Comparison of ENCODE assay signal across 28 mouse cellular contexts in genomic region chr8:38723254-38723653, GRCm38 (mm10).
"Had no signal": no experiment of that assay in that cellular context is flagged by ENCODE, and none has a peak within 500 bp of the region (broad histone marks: within the 10 kb centered on the region; RNA-seq: fewer than 3 reads in every experiment).

No protein-coding gene starts in this region.

- H3K36me3 ChIP-seq: embryonic facial prominence, embryonic 10.5 days; embryonic facial prominence, embryonic 12.5 days; embryonic facial prominence, embryonic 13.5 days; embryonic facial prominence, embryonic 15.5 days; forebrain, embryonic 10.5 days; forebrain, embryonic 12.5 days; forebrain, embryonic 15.5 days had no signal

- H3K4me1 ChIP-seq: embryonic facial prominence, embryonic 10.5 days; embryonic facial prominence, embryonic 12.5 days; embryonic facial prominence, embryonic 13.5 days; embryonic facial prominence, embryonic 15.5 days; forebrain, embryonic 10.5 days; forebrain, embryonic 12.5 days; forebrain, embryonic 13.5 days; forebrain, embryonic 15.5 days had no signal

- H3K9ac ChIP-seq: embryonic facial prominence, embryonic 12.5 days; embryonic facial prominence, embryonic 13.5 days; embryonic facial prominence, embryonic 15.5 days; forebrain, embryonic 12.5 days; forebrain, embryonic 13.5 days; forebrain, embryonic 15.5 days; forebrain, postnatal 0 days had no signal

- H3K27me3 ChIP-seq: embryonic facial prominence, embryonic 12.5 days; embryonic facial prominence, embryonic 13.5 days; embryonic facial prominence, embryonic 15.5 days; forebrain, embryonic 12.5 days; forebrain, embryonic 13.5 days; forebrain, embryonic 15.5 days had no signal

- DNase-seq: cerebellum, adult 2 months; cerebellum, adult 8-10 months; cerebellum, adult 9-10 months; cerebellum, adult 9-11 months; cerebellum, postnatal 10 days; cerebellum, postnatal 14 days; cerebellum, postnatal 25 days; cerebellum, postnatal 36 days; embryo, embryonic 11 days; forebrain, postnatal 0 days; gastrocnemius, adult 2 months; gastrocnemius, postnatal 10 days; gastrocnemius, postnatal 14 days; gastrocnemius, postnatal 25 days; gastrocnemius, postnatal 36 days; heart, adult 11 months; heart, adult 18-20 months had no signal

- ATAC-seq: forebrain, embryonic 13.5 days; forebrain, embryonic 14.5 days; forebrain, embryonic 15.5 days; forebrain, embryonic 16.5 days; forebrain, postnatal 0 days had no signal

- H3K4me2 ChIP-seq: embryonic facial prominence, embryonic 12.5 days; embryonic facial prominence, embryonic 13.5 days; embryonic facial prominence, embryonic 15.5 days; forebrain, embryonic 12.5 days; forebrain, embryonic 13.5 days; forebrain, embryonic 15.5 days had no signal

- H3K27ac ChIP-seq: embryonic facial prominence, embryonic 10.5 days; embryonic facial prominence, embryonic 12.5 days; embryonic facial prominence, embryonic 13.5 days; embryonic facial prominence, embryonic 15.5 days; forebrain, embryonic 10.5 days; forebrain, embryonic 12.5 days; forebrain, embryonic 13.5 days; forebrain, embryonic 15.5 days; gastrocnemius, adult 2 months had no signal

- H3K4me3 ChIP-seq: embryonic facial prominence, embryonic 10.5 days; embryonic facial prominence, embryonic 12.5 days; embryonic facial prominence, embryonic 13.5 days; embryonic facial prominence, embryonic 15.5 days; erythroblast, embryonic 14.5 days; forebrain, embryonic 10.5 days; forebrain, embryonic 12.5 days; forebrain, embryonic 13.5 days; forebrain, embryonic 15.5 days; gastrocnemius, adult 2 months had no signal

- H3K9me3 ChIP-seq: embryonic facial prominence, embryonic 10.5 days; embryonic facial prominence, embryonic 12.5 days; embryonic facial prominence, embryonic 13.5 days; embryonic facial prominence, embryonic 15.5 days; forebrain, embryonic 10.5 days; forebrain, embryonic 12.5 days; forebrain, embryonic 13.5 days; forebrain, embryonic 15.5 days had no signal
